ENCODE assay signal across 8 mouse cellular contexts in genomic region chr11:58954420-58955142, GRCm38 (mm10). TPM values are rescaled to one million over a fixed set of nuclear protein-coding genes. Genes with fewer than 3 reads are reported as not detected.
DNase-seq lines count a peak whose midpoint lies in the region; ATAC-seq and TF ChIP-seq lines count a peak whose summit lies in the region.

TSS of gene Hist3h2a (plus strand) at chr11:58954685.
TSS of gene Trim17 (plus strand) at chr11:58954685.

- peaks cover 24% of the 10 kb centered on the region for H3K27me3 ChIP-seq in embryonic facial prominence, embryonic 13.5 days
- H3K27me3 ChIP-seq in kidney, adult 2 months (replicated peaks; ENCODE audit: control insufficient read depth, insufficient read depth, low read length), result no peaks in the 10 kb centered on the region; the same call in 1 of the 2 replicates
- H3K27me3 ChIP-seq in limb, embryonic 12.5 days, result peaks cover 38% of the 10 kb centered on the region
- H3K27me3 ChIP-seq in midbrain, embryonic 15.5 days (replicated peaks), result no peaks in the 10 kb centered on the region
- no peaks in the 10 kb centered on the region for H3K27me3 ChIP-seq in spleen, adult 2 months (ENCODE audit: control insufficient read depth, insufficient read depth, low read length)

- H3K9ac ChIP-seq in embryonic facial prominence, embryonic 13.5 days, result peak within 1 kb of the TSS; percentile 96
- H3K9ac ChIP-seq in limb, embryonic 12.5 days (replicated peaks), result peak within 1 kb of the TSS; percentile 93
- peak within 1 kb of the TSS; percentile 87 for H3K9ac ChIP-seq in midbrain, embryonic 15.5 days

- peaks cover 43% of the 10 kb centered on the region for H3K4me1 ChIP-seq in embryonic facial prominence, embryonic 13.5 days
- H3K4me1 ChIP-seq in kidney, adult 2 months (ENCODE audit: control insufficient read depth, insufficient read depth, low read length), result peaks cover 9% of the 10 kb centered on the region; the same call in 1 of the 2 replicates
- peaks cover 37% of the 10 kb centered on the region for H3K4me1 ChIP-seq in limb, embryonic 12.5 days (replicated peaks)
- peaks cover 58% of the 10 kb centered on the region for H3K4me1 ChIP-seq in midbrain, embryonic 15.5 days
- H3K4me1 ChIP-seq in spleen, adult 2 months (ENCODE audit: control insufficient read depth, insufficient read depth, insufficient read length), result peaks cover 11% of the 10 kb centered on the region; the same call in 1 of the 2 replicates

- DNase-seq in 3134 (ENCODE audit: extremely low read depth, insufficient read length, low spot score), result peak; percentile 93
- peak; percentile 83 to 86 for DNase-seq in adrenal gland, postnatal 36 days
- DNase-seq in heart, adult 18-20 months, result peak; percentile 92 to 96
- peak; percentile 98 for DNase-seq in kidney, adult 2 months
- peak; percentile 79 to 96 for DNase-seq in spleen, adult 2 months (ENCODE audit: low read depth in 1 of 2, low spot score in 2 of 2)

- ATAC-seq in embryonic facial prominence, embryonic 13.5 days (ENCODE audit: insufficient number of reproducible peaks, insufficient read depth, low FRiP score, low TSS enrichment, low read depth), result peak; percentile 90
- peak; percentile 89 for ATAC-seq in limb, embryonic 12.5 days (ENCODE audit: insufficient number of reproducible peaks, insufficient read depth, low FRiP score, low TSS enrichment, low read depth)
- peak; percentile 92 for ATAC-seq in midbrain, embryonic 15.5 days (replicated peaks)

- peak within 1 kb of the TSS; percentile 98 for H3K27ac ChIP-seq in embryonic facial prominence, embryonic 13.5 days
- peak within 1 kb of the TSS; percentile 93 for H3K27ac ChIP-seq in kidney, adult 2 months (ENCODE audit: insufficient read depth, low read depth, low read length)
- H3K27ac ChIP-seq in limb, embryonic 12.5 days, result peak within 1 kb of the TSS; percentile 99
- H3K27ac ChIP-seq in midbrain, embryonic 15.5 days, result peak within 1 kb of the TSS; percentile 99
- peak within 1 kb of the TSS; percentile 97 for H3K27ac ChIP-seq in spleen, adult 2 months (ENCODE audit: insufficient read depth, low read length)

- under 1% methylated on average over 49 of the region's 49 CpGs for WGBS in embryonic facial prominence, embryonic 13.5 days
- under 1% methylated on average over 49 of the region's 49 CpGs for WGBS in kidney, adult 2 months
- WGBS in limb, embryonic 12.5 days, result under 1% methylated on average over 49 of the region's 49 CpGs
- under 1% methylated on average over 49 of the region's 49 CpGs for WGBS in midbrain, embryonic 15.5 days
- whole genome bisulfite sequencing in spleen, adult 2 months, result under 1% methylated on average over 49 of the region's 49 CpGs

- H3K4me3 ChIP-seq in embryonic facial prominence, embryonic 13.5 days, result peak within 1 kb of the TSS; percentile 84
- H3K4me3 ChIP-seq in kidney, adult 2 months (ENCODE audit: insufficient read depth, low read depth, low read length), result peak within 1 kb of the TSS; percentile 81
- peak within 1 kb of the TSS; percentile 75 for H3K4me3 ChIP-seq in limb, embryonic 12.5 days (replicated peaks)
- peak within 1 kb of the TSS; percentile 97 for H3K4me3 ChIP-seq in midbrain, embryonic 15.5 days
- peak within 1 kb of the TSS; percentile 86 for H3K4me3 ChIP-seq in spleen, adult 2 months (ENCODE audit: extremely low read depth, insufficient read depth, insufficient read length)

- TF ChIP-seq POLR2A in kidney, adult 2 months (IDR thresholded peaks at IDR 0.05; ENCODE audit: low read depth, low read length), result peak; percentile 65
- TF ChIP-seq POLR2A in spleen, adult 2 months (IDR thresholded peaks at IDR 0.05; ENCODE audit: low read depth, low read length), result peak; percentile 74; the same call in 1 of the 2 replicates

- peak within 1 kb of the TSS; percentile 94 for H3K4me2 ChIP-seq in embryonic facial prominence, embryonic 13.5 days
- H3K4me2 ChIP-seq in limb, embryonic 12.5 days, result peak within 1 kb of the TSS; percentile 93
- peak within 1 kb of the TSS; percentile 58 for H3K4me2 ChIP-seq in midbrain, embryonic 15.5 days

- peak; percentile 52 for TF ChIP-seq CTCF in kidney, adult 2 months (conservative IDR thresholded peaks at IDR 0.05; ENCODE audit: insufficient read depth, insufficient read length, low read depth, low read length)
- TF ChIP-seq CTCF in spleen, adult 2 months (IDR thresholded peaks at IDR 0.05; ENCODE audit: extremely low read depth, insufficient read depth, insufficient read length, insufficient replicate concordance), result peak; percentile 39; the same call in 1 of the 2 replicates

- H3K36me3 ChIP-seq in embryonic facial prominence, embryonic 13.5 days, result peaks cover 8% of the 10 kb centered on the region
- no peaks in the 10 kb centered on the region for H3K36me3 ChIP-seq in kidney, adult 2 months (ENCODE audit: control insufficient read depth, insufficient read depth, low read length)
- peaks cover 12% of the 10 kb centered on the region for H3K36me3 ChIP-seq in limb, embryonic 12.5 days
- no peaks in the 10 kb centered on the region for H3K36me3 ChIP-seq in midbrain, embryonic 15.5 days (replicated peaks)
- H3K36me3 ChIP-seq in spleen, adult 2 months (ENCODE audit: control insufficient read depth, insufficient read depth, low read length), result no peaks in the 10 kb centered on the region

- H3K9me3 ChIP-seq in embryonic facial prominence, embryonic 13.5 days, result no peaks in the 10 kb centered on the region
- no peaks in the 10 kb centered on the region for H3K9me3 ChIP-seq in limb, embryonic 12.5 days
- H3K9me3 ChIP-seq in midbrain, embryonic 15.5 days, result no peaks in the 10 kb centered on the region

RNA-seq across cellular contexts. Expression of gene Hist3h2a, which starts in this region (rescaled TPM):
- 10 to 100 TPM; 20.0 to 21.8 TPM for total RNA-seq in adrenal gland, postnatal 36 days (2021)
- 34.0 and 34.3 TPM in 2 replicates for polyA plus RNA-seq in embryonic facial prominence, embryonic 13.5 days (2015; fragmentation: Nextera tagmentation; extraction: Ambion mirVana)
- total RNA-seq in heart, adult 18-20 months (2021), result 10 to 100 TPM; 13.9 to 17.4 TPM
- 29.0 and 29.5 TPM in 2 replicates for polyA plus RNA-seq in kidney, adult 2 months (2012; rRNA removed)
- polyA plus RNA-seq in limb, embryonic 12.5 days (2016; fragmentation: Nextera tagmentation; extraction: Ambion mirVana), result 26.2 and 27.9 TPM in 2 replicates
- polyA plus RNA-seq in midbrain, embryonic 15.5 days (2015; fragmentation: Nextera tagmentation; extraction: Ambion mirVana), result 119 and 121 TPM in 2 replicates
- polyA plus RNA-seq in spleen, adult 2 months (2012; rRNA removed), result 14.8 and 20.0 TPM in 2 replicates

RNA-seq across cellular contexts. Expression of gene Trim17, which starts in this region (rescaled TPM):
- total RNA-seq in adrenal gland, postnatal 36 days (2021), result under 1 TPM; 0.10 to 0.26 TPM
- 0.25 and 0.55 TPM in 2 replicates for polyA plus RNA-seq in embryonic facial prominence, embryonic 13.5 days (2015; fragmentation: Nextera tagmentation; extraction: Ambion mirVana)
- under 1 TPM in 1 of 2 experiments, not detected in 1; 0.12 TPM for total RNA-seq in heart, adult 18-20 months (2021)
- polyA plus RNA-seq in kidney, adult 2 months (2012; rRNA removed), result 0.34 and 0.48 TPM in 2 replicates
- 0.80 and 0.93 TPM in 2 replicates for polyA plus RNA-seq in limb, embryonic 12.5 days (2016; fragmentation: Nextera tagmentation; extraction: Ambion mirVana)
- 1.5 and 2.0 TPM in 2 replicates for polyA plus RNA-seq in midbrain, embryonic 15.5 days (2015; fragmentation: Nextera tagmentation; extraction: Ambion mirVana)
- polyA plus RNA-seq in spleen, adult 2 months (2012; rRNA removed), result 0.06 and 0.23 TPM in 2 replicates

Comparison
In these comparisons a context has a peak if more than half of its experiments do, and no peak if none do; other contexts are left out.
1. Peak in every context shown above with its lines: DNase-seq, ATAC-seq, H3K4me3 ChIP-seq and H3K27ac ChIP-seq.